Mouse (Mus musculus) neural tube, embryonic 10.5 days (tissue): ENCODE measurements at regions not wholly inside any gene's neighbourhood (a gene's known extent, or its start where the extent isn't known, plus 50 kb on each side); places are given as distances from the start of the nearest gene placed in this dataset.
"Not testable (repeated sequence)": the region's sequence is repeated elsewhere in the genome, so short reads cannot be mapped to it uniquely, and the experiment has no call there.

Experiments used
- DNase-seq: peaks from one replicate; pipeline ENCODE4 v3.0.0-alpha.2; 2017; ENCODE audit warnings: low spot score; ENCODE audit errors: extremely low spot score

DNA sequence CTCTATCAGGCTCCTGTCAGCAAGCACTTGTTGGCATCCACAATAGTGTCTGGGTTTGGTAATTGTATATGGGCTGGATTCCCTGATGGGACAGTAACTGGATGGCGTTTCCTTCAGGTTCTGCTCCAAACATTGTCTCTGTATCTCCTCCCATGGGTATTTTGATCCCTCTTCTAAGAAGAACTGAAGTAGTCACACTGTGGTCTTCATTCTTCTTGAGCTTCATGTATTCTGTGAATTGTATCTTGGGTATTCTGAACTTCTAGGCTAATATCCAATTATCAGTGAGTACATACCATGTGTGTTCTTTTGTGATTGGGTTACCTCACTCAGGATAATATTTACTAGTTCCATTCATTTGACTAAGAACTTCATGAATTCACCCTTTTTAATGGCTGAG, 119.2 kb upstream of the Gm21119 start:
- DNase-seq, result not testable (repeated sequence)

DNA sequence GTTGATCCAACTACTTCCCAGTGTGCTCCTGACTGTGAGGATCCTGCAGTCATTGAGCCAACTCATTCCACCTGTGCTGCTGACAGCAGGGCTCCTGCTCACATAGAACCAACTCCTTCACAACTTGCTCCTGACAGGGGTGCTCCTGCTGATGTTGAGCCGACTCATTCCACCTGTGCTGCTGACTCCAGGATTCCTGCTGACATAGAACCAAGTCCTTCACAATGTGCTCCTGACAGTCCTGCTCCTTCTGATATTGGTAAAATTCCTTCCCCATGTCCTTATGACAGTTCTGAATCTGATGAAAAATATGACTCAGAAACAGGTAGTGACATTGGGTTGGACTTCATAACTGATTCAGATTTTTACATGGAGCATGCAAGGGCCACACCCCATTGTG, 100.8 kb upstream of the Gm21119 start:
- peak; percentile 8 for DNase-seq

DNA sequence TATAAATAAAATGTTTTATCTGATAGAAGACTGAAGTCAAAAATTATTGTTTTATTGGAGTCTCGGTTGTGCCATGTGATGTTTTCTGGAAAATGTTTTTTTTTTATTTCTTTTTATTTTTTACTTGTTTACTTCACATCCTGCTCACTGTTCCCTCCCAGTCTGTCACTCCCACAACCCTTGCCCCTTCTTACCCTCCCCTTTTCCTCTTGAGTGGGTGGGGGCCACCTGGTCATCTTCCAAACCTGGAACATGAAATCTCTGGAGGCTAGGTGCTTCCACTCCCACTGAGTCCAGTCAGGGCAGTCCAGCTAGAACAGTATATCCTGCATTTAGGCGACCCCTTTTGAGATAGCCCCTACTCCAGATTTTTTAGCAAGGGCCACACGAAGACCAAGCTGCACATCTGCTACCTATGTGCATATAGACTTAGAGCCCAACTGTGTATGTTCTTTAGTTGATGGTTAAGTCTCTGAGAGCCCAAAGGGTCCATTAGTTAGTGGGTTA, 98.3 kb upstream of the Gm21119 start:
- DNase-seq, result not testable (repeated sequence)

- DNase-seq, result not testable (repeated sequence)
These were observed 97.2 kb upstream of the Gm21119 start for GRCm38 (mm10) chr8:20517551-20517950.

GRCm38 (mm10) chr8:20524539-20524938, 90.2 kb upstream of the Gm21119 start:
- not testable (repeated sequence) for DNase-seq

DNA sequence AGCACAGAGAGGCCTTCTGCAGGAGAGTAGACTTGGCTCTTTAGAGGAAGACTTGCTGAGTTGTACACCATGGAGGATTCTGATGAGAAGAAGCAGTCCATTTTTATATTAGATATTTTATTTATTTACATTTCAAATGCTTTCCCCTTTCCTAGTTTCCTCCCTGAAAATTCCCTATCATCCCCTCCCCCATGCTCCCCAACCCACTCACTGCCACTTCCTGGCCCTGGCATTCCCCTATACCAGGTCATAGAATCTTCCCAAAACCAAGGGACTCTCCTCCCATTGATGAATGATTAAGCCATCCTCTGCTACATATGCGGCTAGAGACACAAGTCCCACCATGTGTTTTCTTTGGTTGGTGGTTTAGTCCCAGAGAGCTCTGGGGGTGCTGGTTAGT, 85.7 kb upstream of the Gm21119 start:
- not testable (repeated sequence) for DNase-seq

DNA sequence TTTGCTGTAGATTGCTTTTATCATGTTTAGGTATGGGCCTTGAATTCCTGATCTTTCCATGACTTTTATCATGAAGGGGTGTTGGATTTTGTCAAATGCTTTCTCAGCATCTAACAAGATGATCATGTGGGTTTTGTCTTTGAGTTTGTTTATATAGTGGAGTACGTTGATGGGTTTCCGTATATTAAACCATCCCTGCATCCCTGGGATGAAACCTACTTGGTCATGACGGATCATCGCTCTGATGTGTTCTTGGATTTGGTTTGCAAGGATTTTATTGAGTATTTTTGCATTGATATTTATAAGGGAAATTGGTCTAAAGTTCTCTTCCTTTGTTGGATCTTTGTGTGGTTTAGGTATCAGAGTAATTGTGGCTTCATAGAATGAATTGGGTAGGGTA, 75.7 kb upstream of the Gm21119 start:
- not testable (repeated sequence) for DNase-seq

DNA sequence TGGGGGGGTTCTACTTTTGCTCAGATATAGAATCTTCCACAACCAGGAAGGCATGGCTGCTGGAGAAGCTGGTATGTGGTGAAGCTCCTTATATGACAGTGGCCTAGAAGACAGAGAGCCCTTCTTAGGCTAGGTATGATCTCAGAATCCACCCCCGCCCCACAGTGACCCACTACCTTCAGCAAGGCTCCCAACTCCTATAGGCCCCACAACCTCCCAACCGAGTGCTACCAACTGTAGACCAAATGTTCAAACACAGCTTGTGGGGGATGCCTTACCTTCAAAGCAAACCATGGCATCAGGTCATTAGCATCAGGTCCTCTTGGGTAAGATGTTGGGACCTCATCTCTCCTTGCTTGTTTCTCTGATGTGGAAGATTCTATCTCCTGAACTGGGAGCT, 70.6 kb upstream of the Gm21119 start:
- not testable (repeated sequence) for DNase-seq

GRCm38 (mm10) chr8:20545347-20545746, 69.4 kb upstream of the Gm21119 start:
- DNase-seq, result not testable (repeated sequence)

GRCm38 (mm10) chr8:20546401-20546800, 68.3 kb upstream of the Gm21119 start:
- not testable (repeated sequence) for DNase-seq

DNA sequence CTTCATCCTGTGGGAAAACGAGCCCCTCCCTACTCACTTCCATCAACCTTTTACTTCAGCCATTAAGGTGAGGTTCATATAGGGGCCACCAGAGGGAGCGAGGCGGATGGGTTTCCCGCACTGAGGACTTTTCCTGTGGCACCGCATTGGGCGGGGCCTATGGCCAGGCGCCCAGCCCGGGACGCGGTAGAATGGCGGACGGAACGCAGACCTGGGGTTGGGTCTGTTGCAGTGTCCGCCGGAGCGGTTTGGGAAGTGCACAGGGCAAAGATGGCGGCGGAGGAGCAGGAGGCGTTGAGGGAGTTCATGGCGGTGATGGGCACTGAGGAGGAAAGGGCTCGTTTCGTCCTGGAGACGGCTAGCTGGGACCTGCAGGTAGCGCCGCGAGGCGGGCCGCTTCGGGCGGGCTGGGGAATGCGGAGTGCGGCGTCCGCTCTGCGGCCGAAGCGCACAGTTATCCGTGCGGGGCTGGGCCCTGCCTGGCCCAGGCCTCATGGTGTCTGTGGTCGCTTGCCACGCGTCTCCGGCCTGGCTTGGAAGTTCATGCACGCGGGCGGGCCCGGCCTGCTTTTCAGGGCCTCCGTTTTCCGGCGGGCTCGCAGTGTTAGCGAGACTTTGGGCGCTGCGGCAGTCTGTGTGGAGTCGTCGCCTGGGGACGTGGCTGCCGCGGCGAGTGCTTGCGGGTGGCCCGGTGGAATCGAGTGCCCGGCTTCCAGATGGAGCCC, 64.5 kb upstream of the Gm21119 start:
- DNase-seq, result peak; percentile 46

DNA sequence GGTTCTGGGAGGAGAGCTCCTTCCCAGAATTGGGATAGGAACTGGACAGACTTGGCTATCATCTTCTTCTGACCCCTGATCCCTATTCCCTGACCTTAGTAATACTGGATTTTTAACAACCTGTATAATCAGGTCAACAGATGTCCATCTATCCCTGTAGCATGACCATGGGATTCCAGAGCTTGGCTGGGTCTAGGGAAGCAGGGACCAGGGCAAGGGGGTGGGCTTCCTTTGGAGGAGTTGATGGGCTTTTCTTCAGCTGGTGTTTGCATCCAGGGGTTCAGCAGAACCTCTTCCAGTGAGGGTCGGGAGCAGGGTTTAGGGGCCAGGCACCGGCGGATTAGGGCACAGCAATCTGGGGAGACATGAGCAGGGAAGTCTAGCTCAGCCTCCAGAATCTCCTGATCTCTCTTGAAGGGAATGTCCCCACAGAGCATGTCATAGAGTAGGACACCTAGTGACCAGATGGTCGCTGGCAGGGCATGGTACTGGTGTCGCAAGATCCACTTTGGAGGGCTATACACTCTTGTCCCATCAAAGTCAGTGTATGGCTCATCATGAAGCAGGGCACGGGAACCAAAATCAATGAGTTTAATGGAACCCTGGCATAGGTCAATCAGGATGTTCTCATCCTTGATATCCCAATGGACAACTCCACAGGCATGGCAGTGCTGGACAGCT, 58.1 kb upstream of the Gm21119 start:
- not testable (repeated sequence) for DNase-seq

DNA sequence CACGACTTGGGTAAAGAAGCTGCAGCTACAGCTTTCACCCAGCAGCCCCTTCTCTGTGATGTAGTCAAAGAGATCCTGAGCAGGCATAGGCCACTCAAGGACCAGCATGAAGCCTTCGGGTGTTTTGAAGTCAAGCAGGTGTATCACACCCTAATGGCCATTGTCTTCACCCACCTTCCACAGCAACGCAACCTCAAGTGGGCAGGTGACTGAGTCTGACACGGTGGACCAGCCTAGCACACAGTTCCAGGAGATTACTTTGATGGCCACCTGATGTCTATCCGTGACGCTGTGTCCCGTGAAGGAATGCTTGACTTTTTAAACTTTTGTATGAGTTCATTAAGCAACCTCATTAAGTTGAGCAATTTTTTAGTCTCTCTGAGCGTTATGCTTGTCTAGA, 57.5 kb upstream of the Gm21119 start:
- DNase-seq, result peak; percentile 8

DNA sequence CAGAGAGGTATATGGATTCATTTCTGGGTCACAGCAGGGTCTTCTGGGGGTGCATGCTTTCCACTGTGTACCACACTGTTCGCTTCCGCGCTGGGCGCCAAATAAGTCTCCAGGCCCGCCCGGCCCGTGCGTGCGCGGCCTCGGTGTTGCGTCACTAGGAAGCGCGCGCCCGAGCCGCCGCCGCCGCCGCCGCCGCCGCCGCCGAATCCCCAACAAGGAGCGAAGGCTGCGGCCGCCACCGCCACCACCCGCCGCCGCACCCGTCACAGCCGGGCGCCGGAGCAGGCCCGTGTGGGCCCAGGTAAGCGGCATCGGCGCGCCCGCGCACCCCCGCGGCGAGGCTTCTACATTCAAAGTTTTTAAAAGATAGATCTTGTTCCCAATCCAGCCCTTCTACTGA, 57.1 kb upstream of the Gm21119 start:
- not testable (repeated sequence) for DNase-seq
